Mouse (Mus musculus): ENCODE measurements around the gene Trim17.
A peak's percentile ranks its signal among the peaks of the same experiment; 100 is the strongest.

DNA sequence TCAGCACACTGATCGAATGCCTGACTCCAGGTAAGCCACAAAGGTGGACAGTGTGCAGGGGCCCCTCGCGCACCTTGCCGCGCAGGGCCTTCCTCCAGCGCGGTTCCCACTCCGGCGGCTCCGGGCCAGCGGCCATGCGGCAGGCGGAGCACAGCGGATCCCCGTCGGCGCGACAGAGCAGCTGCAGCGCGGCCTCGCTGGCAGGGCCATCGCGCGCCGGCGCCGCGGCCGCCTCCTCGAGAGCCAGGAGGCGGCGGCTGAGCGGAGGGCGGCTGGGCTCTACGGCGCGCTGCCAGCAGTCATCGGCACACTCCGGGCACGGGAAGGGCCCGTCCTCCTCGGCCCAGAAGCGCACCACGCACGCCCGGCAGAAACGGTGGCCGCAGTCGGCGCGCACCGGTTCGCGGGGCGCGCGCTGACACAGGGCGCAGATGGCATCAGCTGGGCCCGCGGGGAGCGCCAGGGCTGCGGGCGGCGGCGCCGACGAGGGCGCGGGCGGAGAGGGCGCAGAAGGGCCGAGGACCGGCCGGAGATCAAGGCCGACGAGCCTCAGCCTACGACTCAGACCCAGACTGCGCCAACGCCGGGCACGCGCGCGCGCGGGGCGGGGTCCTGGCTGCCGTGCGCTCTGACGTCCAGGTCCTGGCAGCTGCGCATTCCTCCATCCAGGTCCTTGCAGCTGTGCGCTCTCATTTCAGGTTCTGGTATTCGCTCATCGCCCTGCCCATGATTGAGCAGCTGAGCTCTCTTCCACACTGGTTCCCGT lies 16.0 kb upstream of the Trim17 start, which contains the start of gene Rnf187:
- TF ChIP-seq CTCF (IDR thresholded peaks at IDR 0.05; ENCODE audit: borderline replicate concordance, control insufficient read depth, extremely low read depth, insufficient read depth, low read length, poor library complexity) (0 out of 2 replicates have a peak, but pooled peaks have one; percentile 39), POLR2A (IDR thresholded peaks at IDR 0.05; ENCODE audit: control insufficient read depth, extremely low read depth, insufficient read depth, low read length, poor library complexity) (peak; percentile 84)

Measured in thymus, adult 2 months (tissue).